Mouse (Mus musculus): ENCODE measurements around the gene Pltp. TPM values are rescaled to one million over a fixed set of nuclear protein-coding genes. Genes with fewer than 3 reads are reported as not detected.
"Not testable (repeated sequence)": the region's sequence is repeated elsewhere in the genome, so short reads cannot be mapped to it uniquely, and the experiment has no call there.

Gene Pltp
- total RNA-seq, 2 experiments from 2014 or later = 72.5 to 107 TPM

DNA sequence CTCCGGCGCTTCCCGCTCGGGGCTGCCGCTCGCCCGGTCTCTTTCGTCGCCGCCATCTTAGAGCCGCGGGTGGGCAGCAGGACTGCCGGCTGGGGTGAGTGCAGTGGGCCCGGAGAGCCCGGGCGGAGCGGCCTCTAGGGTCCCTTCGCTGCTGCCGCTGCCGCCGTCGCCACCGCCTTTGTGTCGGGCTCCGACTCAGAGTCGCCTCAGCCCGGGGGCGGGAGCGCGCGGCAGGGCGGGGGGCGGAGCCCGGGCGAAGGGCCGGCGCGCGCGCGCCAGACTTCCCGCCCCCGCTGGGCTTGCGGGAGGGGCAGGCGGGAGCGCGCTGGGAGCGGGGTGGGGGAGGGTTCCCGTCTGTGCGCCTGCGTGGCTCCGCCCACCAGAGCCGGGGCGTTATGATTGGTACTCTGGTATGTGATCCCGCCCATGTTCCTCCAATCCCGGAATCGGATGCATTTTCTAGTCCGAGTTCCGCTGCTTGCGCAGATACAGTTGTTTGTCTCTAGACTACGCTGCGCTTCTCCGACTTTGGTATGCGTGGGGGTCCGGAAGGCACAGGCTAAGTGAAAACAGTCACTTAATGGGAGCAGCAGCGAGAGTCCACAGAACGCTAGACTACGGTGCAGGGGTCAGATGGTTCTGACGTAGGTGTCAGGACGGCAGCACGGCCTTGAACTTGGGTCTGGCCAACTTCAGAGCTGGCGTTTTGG lies 22.2 kb upstream of the Pltp start:
- DNase-seq (ENCODE audit: low spot score in 2 of 2) = peak; percentile 91 to 95

DNA sequence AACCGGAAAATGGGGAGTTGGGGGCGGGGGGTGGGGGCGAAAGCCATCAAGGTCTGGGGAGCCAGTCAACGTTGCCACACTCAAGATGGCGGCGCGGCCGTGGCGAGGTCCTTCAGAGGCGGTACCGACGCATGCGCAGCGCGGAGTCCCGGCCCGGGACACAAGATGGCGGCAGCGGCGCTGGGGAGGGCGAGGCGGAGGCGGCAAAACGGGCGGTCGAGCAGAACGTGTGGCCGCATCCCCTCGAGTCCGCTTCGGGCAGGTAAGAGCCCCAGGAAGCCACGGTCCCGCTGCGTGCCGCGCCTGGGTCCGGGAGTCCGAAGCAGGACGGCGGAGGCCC lies 21.7 kb upstream of the Pltp start, which contains the start of gene Pcif1:
Gene Pcif1, plus strand, starts transcription at position 77 of the 340 bp plus-strand sequence.
- peak; percentile 93 to 94 for DNase-seq (ENCODE audit: low spot score in 2 of 2)

DNA sequence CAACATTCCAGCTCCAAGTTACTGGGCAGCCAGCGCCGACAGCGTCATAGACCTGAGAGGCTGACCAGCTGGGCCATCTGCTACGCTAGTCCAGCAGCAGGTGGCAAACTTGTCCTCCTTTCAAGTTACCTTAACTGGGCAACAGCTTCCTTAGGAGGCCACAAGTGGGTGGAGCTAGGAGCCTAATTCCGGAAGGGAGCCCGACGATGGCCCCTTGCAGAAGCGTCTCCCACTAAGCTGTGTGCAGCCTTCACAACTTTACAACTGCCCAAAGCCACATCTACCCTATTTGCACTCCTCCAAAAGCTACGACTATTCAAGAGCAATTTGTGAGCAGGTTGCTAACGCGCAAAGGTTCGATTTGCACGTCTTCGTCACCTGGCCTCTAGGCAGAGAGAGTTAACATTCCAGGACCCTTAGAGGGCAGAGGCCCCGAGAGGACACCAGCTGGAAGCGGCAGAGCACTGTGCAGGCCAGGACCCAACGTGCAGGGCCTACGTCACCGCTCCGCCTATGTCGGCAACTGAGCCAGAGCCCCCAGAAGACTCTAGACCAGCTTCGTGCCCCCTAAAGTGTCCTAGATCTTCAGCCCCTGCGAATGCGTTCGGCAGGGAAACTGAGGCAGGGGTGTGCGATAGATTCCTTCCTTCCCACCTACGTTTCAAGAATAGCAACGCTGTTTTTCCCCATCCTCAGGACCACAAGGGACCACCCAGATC lies 21.2 kb upstream of the Pltp start:
- DNase-seq (ENCODE audit: low spot score in 2 of 2) = no peak

DNA sequence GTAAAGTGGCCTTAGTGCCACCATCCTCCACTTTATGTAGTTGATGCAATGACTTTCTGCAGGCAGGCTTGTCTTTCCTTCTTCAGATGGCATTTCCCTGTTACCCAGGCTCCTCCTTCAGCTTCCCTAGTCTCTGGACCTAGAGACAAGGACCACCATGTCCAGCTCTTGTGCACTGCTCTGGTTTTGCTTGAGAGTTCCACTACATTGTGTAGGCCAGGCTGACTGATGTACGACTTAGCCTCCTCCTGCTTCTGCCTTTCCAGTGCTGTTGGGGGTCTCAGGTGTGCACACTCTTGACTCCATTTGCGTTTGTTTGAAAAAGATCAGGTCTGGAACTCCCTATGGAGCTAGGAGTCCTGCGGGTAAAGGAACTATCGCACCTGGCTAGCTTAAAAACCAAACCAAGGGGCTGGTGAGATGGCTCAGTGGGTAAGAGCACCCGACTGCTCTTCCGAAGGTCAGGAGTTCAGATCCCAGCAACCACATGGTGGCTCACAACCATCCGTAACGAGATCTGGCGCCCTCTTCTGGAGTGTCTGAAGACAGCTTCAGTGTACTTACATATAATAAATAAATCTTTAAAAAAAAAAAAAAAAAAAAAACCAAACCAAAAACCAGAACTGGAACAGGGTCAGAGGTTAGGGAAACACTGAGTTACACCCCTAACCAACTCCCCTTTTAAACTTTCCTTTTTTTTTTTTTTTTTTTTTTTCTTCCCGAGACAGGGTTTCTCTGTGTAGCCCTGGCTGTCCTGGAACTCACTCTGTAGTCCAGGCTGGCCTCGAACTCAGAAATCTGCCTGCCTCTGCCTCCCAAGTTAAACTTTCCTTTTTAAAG lies 20.1 kb upstream of the Pltp start:
- DNase-seq (ENCODE audit: low spot score in 2 of 2) = not testable (repeated sequence)

DNA sequence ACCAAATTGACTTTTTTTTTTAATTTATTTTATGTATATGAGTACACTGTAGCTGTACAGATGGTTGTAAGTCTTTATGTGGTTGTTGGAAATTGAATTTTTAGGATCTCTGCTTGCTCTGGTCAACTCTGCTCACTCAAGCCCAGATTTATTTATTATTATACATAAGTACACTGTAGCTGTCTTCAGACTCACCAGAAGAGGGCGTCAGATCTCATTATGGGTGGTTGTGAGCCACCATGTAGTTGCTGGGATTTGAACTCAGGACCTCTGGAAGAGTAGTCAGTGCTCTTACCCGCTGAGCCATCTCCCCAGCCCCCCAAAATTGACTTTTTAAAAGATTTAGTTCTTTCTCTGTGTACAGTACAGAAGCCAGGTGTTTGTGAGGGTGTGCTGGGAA lies 18.1 kb upstream of the Pltp start:
- DNase-seq (ENCODE audit: low spot score in 2 of 2) = not testable (repeated sequence)

DNA sequence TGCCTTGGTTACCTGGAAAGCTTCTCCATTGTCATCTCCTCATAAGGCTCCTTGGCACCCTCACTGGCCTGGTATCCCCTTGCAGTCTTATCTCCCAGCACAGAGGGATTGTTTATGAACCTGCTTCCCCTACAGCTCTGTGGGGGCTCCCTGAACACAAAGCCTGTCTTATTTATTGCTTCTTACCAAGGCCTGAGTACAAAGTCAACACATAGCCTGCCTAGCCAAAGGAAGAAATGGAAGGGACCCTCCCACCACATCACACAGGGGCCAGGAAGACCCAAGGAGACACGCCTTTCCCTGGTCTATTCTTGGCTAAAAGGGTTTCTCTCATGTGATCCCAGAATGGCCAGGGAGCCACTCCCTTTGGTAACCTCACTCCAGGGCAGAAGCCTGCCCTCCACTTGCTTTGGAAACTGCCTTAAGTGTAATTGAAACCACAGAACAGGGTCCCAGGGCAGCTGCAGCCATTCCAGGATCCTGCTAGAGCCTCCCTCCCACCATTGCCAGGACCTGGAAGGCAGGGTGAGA lies 16.8 kb upstream of the Pltp start:
- no peak for DNase-seq (ENCODE audit: low spot score in 2 of 2)

DNA sequence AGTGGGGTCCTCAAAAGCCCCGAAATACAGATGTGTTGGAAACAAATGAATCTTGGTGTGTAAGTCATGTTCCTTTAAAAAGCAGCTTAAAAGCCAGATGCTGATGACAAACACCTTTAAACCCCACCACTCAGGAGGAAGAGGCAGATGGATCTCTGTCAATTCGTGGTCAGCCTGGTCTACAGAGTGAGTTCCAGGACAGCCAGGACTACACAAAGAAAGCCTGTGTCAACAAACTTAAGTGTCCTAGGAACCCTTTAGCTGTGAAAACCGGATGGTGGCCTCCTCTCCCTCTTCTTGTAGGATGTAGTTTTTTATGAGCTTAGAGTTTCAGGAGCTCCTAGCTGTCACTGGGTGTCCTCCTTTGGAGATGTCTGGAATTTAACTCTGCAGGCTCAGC lies 16.1 kb upstream of the Pltp start:
- DNase-seq (ENCODE audit: low spot score in 2 of 2) = no peak

DNA sequence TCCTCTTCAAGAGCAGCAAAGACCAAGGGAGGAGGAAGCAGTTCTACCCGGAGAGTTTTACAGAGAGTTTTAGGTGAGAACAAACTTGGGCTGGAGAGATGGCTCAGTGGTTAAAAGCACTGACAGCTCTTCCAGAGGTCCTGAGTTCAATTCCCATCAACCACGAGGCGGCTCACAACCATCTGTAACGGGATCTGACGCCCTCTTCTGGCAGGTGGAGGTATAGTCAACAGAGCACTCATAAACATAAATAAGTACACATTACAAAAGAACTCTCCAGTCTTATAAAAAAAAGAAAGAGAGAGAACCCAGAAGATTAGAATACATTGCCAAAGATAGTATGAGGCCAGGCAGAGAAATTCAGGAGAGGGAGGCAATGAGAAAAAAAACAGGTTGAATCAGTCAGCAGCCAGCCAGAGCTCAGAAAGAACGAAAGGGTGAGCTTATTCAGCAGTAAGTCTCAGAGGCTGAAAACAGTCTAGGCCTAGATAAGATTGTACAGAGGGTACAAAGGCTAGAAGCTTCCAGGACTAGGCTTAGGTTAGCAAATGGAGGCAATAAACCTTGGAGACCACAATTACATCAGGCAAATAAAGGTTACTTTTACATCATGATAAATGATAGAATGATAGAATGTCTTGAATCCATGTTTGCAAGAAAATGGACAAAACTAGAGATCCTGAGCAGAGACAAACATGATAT lies 14.2 kb upstream of the Pltp start:
- DNase-seq (ENCODE audit: low spot score in 2 of 2) = no peak

DNA sequence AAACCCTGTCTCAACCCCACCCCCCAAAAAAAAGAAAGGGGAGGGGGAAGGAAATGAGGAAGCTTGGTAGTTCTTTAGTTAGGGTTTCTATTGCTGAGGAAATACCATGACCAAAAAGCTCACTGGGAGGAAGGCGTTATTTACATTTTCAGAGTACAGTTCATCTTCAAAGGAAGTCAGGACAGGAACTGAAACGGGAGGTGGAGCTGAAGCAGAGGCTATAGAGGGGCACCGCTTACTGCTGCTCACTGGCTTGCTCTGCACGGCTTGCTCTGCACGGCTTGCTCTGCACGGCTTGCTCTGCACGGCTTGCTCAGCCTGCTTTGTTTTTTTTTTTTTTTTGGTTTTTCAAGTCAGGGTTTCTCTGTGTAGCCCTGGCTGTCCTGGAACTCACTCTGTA lies 11.0 kb upstream of the Pltp start:
- DNase-seq (ENCODE audit: low spot score in 2 of 2) = no peak

DNA sequence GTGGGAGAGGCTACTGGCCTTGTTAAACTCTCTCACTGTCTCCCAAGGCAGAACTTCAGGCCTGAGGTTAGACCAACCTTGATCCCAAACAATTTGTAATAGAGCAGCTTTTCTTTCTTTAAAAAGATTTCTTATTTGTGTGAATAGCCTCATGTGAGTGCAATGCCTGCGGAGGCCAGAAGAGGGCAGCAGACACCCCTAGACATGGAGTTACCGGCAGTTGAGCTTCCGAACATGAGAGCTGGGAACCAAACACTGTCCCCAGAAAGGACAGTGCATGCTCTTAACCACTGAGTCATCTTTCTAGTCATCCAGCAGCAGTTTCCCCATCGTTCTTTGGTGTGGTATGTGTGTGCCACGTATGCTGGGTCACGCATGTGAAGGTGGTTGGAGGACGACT lies 10.1 kb upstream of the Pltp start:
- no peak for DNase-seq (ENCODE audit: low spot score in 2 of 2)

DNA sequence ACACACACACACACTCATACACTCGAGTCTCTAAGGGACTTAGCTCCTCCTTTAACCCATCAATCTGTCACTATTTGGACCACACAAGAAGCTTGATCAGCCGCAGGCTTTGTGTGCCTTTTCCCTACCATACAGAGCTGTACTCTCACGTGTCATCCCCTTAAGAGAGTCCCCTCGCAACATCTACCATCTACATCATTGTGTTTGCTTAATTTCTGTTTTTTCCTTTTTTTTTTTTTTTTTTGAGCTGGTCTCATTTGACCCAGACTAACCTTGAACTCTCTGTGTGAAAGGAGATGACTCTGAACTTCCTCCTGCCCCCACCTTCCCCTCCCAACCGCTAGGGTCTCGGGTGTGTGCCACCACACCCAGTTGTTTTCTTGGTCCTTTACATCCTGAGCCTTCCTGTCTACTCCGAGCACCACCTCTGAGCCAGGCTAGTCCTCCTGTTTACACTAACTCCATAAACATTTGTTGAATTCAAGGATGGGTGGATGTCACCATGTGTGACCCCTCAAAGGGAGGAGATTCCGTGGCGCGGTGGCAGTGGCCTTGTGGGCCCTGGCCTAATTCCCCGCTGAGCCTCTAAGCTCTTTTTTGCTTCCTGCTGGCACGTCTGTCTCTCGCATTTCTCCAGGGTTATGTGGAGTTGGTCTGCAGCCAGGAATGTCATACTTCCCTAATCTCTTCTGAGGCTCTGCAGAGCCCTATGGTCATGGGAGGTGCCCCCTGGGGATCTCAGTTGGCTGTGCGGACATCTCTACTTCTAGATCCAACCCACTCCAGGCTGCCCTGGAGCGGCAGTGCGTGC lies 9.4 kb upstream of the Pltp start:
- DNase-seq (ENCODE audit: low spot score in 2 of 2) = no peak

DNA sequence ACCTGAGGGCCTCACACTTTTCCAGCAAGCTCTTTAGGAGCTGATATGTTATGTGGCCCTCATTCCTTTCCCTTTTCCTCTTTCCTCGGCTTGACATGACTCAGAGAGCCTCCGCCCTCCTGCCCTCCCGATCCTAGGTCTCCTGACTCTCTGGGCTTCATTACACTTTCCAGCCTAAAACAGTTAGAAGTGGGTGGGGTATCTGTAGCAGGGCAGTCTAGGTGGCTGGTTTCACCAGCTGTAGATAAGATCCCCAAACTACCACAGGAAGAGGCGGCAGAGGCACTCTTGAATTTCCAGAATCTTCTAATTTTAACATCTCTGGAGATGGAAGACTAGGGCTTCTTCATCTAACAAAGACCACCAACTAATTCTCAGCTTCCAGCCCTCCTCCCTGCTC lies 7.1 kb upstream of the Pltp start:
- DNase-seq (ENCODE audit: low spot score in 2 of 2) = no peak

DNA sequence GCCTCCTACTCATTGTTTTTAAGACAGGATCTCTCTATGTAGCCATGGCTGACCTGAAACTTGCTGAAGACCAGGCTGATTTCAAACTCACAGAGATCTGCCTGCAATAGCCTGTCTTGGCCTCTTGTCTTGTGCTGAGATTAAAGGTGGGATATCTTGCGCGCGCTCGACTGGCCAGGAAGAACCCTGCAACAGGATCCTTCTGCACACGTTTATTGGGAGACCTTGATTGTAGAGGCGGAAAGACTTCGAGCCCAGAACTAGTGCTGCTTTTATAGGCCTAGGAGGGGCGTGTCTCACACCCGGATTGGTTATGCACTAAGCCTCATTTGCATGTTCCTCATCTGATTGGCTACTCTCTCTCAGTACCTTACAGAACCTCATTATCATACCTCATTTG lies 5.9 kb upstream of the Pltp start:
- DNase-seq (ENCODE audit: low spot score in 2 of 2) = not testable (repeated sequence)

DNA sequence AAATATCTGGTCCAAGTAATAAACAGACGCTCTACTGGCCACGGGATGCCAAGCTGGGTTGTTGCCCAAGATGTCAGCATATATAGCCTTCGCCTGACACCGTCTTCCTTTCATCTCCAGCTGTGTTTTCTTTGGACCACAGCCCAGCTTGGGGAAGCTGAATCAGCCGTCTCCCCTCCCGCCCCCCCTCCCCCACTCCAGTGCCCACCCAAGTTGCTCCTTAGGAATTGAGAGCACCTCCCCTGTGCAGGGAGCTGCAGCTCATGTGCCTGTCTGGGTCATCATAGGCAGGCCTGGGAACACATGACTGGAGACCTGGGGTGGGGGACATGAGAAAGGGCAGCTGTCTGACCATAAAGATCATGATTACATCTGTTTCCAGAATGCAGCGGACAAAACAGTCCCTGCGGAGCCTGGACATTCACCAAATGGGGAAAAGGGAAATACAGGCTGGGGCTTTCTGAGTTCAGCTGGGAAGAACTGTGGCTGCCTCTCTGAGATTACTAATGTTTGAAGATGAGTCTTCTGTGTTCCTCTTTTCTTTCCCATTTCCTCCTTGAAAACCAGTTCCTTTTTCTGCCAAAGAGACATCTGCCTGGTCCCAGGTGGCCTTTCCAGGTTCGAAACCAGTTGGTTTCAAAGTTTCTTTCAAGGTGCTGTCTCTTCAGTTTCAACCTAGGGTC lies 4.8 kb upstream of the Pltp start:
- no peak for DNase-seq (ENCODE audit: low spot score in 2 of 2)

DNA sequence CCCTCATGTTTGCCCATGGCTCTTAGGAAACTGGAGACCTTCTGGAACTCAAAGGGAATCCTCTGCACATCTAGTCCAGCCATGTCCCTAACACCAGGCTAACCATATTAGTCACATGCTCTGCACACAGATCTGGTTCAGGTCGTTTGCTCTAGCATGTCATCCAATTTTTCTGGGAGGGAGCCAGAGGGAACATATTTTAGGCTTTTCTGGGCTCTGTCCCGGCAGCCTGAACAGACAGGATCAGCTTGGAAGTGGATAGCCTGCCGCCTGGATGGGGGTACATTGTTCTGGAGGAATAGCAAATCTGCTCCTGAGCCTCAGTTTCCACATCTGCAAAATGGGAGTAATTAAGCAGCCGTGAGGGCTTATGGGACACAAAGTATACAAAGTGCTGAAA lies 3.6 kb upstream of the Pltp start:
- no peak for DNase-seq (ENCODE audit: low spot score in 2 of 2)

DNA sequence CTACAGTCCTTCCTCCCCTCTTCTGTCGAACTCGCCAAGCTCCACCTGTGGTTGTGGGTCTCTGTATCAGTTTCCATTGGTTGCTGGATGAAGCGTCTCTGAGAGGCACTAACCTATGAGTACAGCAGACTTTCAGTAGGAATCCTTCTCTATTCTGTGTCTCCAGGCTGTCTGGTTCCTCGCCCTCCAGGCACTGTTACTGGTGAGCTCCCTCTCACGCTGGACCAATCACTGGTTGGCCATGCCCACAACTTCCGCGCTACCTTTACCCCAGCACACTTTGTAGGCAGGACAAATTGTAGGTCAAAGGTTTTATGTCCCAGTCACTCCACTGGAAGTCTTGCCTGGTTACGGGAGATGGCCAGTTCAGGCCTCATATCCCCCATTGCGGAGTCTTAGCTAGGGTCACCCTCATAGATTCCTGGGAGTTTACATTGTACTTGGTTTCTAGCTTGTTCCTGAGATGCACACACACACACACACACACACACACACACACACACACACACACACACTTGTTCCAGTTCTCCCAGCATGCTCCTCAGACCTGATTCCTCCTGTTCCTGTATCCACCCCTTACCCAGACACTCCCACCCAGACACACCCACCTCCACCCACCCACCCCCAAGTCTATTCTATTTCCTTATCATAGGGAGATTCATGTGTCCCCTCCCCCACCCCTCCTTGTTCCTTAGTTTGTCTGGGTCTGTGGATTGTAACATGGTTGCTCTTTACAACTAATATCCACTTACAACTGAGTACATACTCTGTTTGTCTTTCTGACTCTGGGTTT lies 2.3 kb upstream of the Pltp start:
- DNase-seq (ENCODE audit: low spot score in 2 of 2) = no peak

DNA sequence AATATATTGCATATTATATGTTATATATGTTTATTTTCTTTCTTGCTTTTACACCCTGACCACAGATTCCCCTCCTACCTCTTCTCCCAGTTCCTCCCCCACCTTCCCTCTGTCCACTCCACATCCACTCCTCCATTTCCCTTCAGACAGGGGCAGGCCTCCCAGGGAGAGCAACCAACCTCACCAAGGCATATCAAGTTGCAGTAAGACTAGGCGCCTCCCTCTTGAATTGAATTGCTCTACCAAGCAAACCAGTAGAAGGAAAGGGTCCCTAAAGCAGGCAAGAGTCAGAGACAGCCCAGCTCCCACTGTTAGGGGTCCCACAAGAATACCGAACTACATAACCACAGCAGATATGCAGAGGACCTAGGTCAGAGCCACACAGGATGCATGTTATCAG lies 1.6 kb upstream of the Pltp start:
- DNase-seq (ENCODE audit: low spot score in 2 of 2) = no peak

DNA sequence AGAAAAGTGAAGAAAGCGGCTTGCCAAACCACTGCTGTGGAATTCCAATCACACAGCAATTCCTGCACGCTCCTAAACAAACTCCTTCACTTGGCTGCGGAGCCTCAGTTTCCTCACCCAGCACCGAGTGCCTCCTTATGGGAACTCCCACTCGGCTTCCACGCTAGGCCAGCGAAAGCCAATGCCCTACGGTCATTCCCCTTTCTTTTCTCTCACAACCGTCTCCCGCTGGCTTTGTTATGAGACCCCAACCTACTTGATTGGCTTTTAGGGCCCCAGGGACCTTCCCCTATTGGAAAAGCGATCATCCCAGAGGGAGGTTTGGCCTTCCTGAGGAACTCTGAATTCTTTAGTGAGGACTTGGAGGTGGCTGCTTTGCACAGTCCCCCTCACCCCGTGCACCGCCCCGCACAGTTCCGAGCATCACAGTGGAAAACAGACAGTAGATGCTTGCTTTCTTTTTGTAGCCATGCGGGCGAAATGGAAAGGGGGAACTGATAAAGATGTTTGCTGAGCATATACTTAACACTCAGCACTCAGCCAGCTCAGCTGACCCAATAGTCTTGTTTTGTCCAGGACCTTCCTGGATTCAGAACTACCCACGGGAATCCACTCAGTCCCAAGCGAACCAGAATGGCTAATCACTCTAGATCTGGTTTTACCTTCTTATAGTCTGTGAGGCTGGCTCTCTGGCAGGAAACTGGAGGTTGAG lies 487 bp upstream of the Pltp start:
- DNase-seq (ENCODE audit: low spot score in 2 of 2) = no peak

Data from layer of hippocampus, postnatal 14 days (tissue).